Mouse (Mus musculus) thymus, adult 18-20 months (tissue): ENCODE data around the gene Exosc5.

Source experiments
- DNase-seq, 2 experiments: peaks; one replicate each; pipeline ENCODE4 v3.0.0; 2022; ENCODE audit warnings: mixed read lengths in 2 of 2

Exosc5 gene

GRCm38 (mm10) chr7:25680514-25681258 is 21.7 kb downstream of the Exosc5 start, which contains the start of gene B9d2:
Gene B9d2, plus strand, starts transcription at chr7:25680780.
- peak; percentile 92 to 96 for DNase-seq

GRCm38 (mm10) chr7:25681341-25682231 is 22.6 kb downstream of the Exosc5 start:
- peak; percentile 55 to 73 for DNase-seq

DNA sequence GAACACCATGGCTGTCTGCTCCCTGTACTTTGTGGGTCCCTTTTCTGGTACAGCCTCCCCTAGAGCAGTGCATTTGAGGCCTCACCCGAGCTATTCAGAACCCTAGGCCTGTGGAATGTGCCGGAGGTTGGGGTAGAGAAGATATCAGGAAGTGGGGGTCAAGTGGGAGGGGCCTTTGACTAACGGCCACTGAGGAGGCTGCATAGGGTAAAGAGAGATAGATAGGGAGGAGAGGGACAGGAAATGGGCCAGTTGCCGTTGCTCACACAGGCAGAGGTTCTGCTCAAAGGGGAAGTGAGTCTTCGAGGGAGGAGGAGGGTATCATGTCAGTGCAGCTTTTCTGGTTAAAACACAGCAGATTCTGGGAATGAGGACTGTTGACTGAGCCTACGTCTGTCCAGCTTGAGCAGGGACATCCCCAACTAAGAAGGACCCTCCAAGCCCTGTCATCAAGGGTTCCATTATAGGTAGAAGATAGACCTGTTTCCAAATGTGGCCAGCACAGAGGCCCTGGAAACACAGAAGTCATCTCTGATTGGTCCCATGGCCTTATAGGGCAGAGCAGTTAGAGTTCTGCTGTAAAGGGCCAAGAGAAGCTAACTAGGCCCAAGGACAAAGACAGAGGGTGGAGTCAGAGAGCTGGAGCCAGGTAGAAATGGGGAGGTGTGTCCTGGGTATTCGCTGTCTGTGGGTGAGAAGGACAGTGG is 24.7 kb downstream of the Exosc5 start:
- DNase-seq, result peak; percentile 46 to 73

DNA sequence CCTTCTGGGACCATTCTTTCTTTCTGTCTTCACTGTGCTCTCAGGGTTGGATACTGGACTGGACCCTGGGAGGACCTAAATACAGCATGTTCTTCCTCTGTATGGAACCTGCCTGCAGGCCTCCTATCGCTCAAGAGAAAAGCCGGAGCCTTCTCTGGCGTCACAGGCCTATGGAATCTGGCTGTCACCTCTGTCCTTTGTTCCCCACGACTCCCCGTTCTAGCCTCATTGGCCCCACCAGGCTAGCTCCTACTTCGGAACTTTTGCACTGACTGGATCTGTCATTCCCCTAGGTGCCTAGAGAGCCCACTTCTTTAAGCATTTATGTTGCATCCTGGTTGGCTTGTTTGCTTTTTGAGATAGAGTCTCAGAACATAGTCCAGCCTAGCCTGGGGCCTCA is 25.7 kb downstream of the Exosc5 start:
- DNase-seq, result no peak

- DNase-seq, result no peak
Measured at GRCm38 (mm10) chr7:25685926-25686470, 27.0 kb downstream of the Exosc5 start.

DNA sequence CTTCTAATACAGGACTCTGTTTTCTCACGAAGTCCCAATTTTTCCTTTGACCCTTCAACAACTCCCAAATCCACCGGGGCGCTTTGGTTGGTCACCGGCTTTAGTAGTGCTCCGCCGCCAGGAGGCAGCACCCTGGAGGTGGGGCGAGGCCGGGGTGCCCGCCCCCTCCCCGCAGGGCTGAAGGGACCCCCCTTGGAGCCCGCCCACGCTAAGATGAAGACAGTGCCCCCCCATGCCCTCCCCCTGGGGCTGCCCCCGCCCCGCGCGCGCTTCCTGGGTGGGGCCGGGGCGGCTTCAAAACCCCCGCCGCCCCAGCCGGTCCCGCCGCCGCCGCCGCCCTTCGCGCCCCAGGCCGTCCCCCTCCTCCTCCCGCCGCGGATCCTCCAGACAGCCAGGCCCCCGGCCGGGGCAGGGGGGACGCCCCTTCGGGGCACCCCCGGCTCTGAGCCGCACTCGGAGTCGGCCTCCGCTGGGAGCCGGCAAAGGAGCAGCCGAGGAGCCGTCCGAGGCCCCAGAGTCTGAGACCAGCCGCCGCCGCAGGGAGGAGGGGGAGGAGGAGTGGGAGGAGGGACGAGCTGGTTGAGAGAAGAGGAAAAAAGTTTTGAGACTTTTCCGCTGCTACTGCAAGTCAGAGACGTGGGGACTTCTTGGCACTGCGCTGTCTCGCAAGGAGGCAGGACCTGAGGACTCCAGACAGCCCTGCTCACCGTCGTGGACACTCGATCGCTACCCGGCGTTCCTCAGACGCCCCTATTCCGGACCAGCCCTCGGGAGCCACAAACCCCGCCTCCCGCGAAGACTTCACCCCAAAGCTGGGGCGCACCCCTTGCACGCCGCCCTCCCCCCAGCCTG is 27.9 kb downstream of the Exosc5 start, which contains the start of gene Tgfb1:
Gene Tgfb1, plus strand, starts transcription at position 323 of the 852 bp plus-strand sequence.
- peak; percentile 80 to 85 for DNase-seq

DNA sequence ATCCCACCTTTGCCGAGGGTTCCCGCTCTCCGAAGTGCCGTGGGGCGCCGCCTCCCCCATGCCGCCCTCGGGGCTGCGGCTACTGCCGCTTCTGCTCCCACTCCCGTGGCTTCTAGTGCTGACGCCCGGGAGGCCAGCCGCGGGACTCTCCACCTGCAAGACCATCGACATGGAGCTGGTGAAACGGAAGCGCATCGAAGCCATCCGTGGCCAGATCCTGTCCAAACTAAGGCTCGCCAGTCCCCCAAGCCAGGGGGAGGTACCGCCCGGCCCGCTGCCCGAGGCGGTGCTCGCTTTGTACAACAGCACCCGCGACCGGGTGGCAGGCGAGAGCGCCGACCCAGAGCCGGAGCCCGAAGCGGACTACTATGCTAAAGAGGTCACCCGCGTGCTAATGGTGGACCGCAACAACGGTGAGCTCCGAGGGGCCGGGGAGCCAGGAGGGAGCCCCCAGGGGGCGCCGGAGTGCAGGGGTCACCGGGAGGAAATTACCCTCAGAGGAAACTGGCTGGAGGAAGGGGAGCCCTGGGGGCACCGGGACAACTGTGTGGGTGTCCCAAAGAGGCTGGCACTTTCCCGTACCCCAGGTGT is 28.9 kb downstream of the Exosc5 start:
- DNase-seq, result peak; percentile 72 to 74

DNA sequence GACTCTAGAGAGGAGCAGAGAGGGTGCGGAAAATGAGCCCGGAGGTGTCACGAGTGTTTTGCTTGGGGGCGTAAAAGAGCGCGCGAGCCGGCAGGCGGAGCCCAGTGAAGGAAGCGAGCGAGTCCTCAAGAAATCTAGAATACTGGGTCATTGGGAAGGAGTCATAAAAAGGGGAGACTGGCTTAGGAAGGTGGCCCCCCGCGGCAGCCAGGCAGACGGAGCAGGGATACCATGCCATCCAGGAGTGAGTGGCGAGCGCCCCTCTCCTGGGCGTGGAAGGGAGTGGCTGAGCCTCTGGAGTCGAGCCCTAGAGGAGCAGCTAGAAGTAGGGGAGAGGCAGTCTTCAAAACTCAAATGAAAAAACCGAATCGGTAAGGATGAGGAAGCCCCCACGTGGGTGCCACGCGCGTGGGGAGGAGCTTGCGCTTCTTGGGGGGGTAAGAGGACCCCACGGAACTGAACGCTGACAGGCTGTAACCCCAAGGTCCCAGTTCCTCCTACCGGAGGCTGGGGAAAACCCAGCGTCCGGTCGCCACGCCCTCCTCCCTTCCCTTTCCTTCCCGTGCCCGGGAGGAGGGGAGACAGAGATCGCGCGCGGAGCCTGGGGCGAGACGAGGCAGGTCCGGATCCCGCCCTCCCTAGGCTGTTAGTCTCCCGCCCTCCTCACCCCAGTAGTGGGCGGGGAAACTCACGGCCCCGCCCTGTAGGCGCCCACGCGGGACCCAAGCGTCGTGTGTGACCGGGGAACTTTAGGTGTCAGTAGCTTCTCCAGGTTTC is 30.0 kb downstream of the Exosc5 start:
- DNase-seq, result peak; percentile 73 to 80

GRCm38 (mm10) chr7:25689603-25690021 is 30.6 kb downstream of the Exosc5 start:
- DNase-seq, result no peak

GRCm38 (mm10) chr7:25690051-25690450 is 31.1 kb downstream of the Exosc5 start:
- DNase-seq, result no peak

GRCm38 (mm10) chr7:25694104-25694503 is 35.1 kb downstream of the Exosc5 start:
- no peak for DNase-seq

GRCm38 (mm10) chr7:25699851-25700250 is 40.9 kb downstream of the Exosc5 start:
- no peak for DNase-seq

DNA sequence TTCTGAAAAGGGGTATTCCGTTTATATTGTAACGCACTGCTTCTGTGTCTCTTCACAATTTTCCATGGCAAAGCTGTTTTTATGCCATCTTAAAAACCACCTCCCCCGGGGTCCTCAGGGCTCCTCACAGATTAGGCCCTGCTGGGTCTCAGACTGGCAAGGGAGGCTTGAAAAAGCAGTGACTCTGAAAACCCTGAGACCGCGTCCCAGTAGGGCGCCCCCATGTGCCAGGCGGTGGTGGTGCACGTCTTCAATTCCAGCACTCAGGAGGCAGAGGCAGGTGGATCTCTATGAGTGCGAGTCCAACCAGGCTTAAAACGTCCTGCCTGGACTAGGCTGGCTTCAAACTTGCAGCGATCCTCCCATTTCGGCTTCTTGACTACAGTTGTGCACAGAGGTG is 41.8 kb downstream of the Exosc5 start:
- DNase-seq, result no peak

GRCm38 (mm10) chr7:25702350-25702749 is 43.4 kb downstream of the Exosc5 start:
- DNase-seq, result no peak

DNA sequence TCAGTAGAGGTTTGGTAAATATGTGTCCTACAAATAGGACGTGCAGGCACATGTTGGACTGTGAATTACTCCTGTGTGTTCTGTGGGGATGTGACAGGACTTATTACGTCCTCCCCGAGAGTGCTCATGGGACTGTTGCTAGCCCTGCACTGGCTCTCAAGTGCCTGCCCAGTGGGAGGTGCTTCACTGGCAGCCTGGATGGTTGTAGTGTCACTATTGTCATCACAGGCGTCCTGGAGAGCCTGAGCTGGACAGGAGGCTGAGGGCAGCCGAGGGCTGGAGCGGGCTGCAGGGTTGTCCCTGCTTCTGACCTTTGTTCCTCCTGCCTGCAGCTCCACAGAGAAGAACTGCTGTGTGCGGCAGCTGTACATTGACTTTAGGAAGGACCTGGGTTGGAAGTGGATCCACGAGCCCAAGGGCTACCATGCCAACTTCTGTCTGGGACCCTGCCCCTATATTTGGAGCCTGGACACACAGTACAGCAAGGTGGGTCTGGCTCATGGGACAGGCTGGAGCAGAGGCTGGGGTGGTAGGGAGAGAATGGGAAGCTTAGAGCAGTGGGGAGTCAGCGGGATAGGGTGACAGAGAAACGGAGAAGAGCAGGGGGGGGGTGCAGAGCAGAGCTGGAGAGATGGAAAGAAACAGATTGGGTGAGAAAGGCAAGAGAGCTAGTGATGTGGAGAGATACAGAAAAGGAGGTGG is 45.0 kb downstream of the Exosc5 start:
- no peak for DNase-seq

DNA sequence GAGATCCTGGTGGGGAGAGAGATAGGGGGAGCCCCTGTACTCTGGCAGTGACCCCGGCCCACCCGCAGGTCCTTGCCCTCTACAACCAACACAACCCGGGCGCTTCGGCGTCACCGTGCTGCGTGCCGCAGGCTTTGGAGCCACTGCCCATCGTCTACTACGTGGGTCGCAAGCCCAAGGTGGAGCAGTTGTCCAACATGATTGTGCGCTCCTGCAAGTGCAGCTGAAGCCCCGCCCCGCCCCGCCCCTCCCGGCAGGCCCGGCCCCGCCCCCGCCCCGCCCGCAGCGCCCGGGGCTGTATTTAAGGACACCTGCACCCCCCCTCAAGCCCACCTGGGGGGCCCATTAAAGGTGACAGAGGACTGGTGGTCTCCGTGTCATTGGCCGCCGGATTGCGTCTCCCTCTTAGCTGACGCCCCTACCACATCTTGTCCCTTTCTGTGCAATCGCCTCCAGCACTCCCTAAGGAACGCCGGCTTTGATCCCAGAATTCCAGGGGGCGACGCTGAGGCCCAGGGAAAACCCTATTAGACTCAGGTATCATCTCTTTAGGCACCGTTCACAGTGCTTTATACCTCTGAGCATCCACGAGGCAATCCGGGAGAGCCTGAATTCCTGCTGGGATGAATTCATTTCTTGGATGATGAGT is 45.9 kb downstream of the Exosc5 start:
- DNase-seq, result no peak

GRCm38 (mm10) chr7:25705801-25706251 is 46.9 kb downstream of the Exosc5 start:
- DNase-seq, result no peak

DNA sequence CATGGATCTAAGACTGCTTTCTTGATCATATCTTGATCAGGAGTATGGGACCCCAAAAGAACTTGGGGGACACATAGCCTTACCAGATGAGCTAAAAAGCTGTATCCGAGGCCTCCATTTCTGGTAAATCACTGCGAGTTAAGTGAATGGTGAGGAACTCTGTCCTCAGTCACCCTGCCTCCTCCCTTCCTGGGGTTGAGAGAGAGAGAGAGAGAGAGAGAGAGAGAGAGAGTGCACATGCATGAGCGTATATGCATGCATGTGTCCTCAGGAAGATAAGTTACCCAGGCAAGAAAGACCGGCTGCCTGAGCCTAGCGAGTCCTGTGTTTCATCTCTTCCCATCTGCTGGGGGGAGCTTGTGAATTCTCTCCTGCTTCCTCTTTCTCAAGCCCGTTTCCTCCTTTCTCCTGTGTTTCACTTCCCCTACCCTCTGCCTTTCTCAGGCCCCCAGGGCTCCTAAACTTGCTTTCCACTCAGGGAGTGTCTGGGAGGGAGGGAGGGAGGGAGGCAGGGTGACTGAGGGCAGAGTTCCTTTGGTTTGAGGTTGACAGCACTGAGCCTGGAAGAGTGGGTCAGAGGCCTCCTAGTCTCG is 47.7 kb downstream of the Exosc5 start:
- DNase-seq, result no peak
